Mouse (Mus musculus): ENCODE data around the gene Slc35b3.

DNA sequence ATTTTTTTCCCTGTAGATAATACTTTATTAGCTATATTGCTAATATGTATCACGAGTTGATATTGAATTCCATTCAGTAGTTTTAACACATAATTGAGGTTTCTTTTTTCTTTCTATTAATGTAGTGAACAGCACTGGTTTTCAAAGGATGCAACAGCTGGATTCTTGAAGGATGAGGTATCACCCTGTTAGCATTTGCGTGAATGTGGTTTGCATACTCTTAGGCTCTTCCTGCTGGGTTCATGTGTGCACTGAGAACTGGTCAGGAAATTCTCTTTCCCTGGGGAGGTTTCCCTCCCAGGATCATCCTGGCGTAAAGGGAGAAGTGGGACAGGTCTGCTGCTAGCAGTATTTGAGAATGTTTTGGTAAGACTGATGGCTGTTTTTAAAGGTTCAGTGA lies 38.0 kb downstream of the Slc35b3 start:
- TF ChIP-seq CHD2 (IDR thresholded peaks at IDR 0.05; ENCODE audit: low read length) = no peak
- TF ChIP-seq TCF12 (IDR thresholded peaks at IDR 0.05; ENCODE audit: low read depth, low read length) = no peak
- no peak for TF ChIP-seq EP300 (IDR thresholded peaks at IDR 0.05; ENCODE audit: low read depth in 1 of 2, low read length in 2 of 2)
- no peak for TF ChIP-seq MAFK (IDR thresholded peaks at IDR 0.05; ENCODE audit: borderline replicate concordance, low read depth, low read length)
- no peak for TF ChIP-seq USF1 (IDR thresholded peaks at IDR 0.05; ENCODE audit: low read depth, low read length)
- TF ChIP-seq POLR2A (IDR thresholded peaks at IDR 0.05; ENCODE audit: control insufficient read depth in 1 of 2, insufficient read depth in 1 of 2, low read depth in 1 of 2, low read length in 2 of 2, poor library complexity in 1 of 2) = no peak
- TF ChIP-seq NELFE (IDR thresholded peaks at IDR 0.05; ENCODE audit: low read depth, low read length) = no peak

Measured in MEL (cell line).